In the genomic region with DNA sequence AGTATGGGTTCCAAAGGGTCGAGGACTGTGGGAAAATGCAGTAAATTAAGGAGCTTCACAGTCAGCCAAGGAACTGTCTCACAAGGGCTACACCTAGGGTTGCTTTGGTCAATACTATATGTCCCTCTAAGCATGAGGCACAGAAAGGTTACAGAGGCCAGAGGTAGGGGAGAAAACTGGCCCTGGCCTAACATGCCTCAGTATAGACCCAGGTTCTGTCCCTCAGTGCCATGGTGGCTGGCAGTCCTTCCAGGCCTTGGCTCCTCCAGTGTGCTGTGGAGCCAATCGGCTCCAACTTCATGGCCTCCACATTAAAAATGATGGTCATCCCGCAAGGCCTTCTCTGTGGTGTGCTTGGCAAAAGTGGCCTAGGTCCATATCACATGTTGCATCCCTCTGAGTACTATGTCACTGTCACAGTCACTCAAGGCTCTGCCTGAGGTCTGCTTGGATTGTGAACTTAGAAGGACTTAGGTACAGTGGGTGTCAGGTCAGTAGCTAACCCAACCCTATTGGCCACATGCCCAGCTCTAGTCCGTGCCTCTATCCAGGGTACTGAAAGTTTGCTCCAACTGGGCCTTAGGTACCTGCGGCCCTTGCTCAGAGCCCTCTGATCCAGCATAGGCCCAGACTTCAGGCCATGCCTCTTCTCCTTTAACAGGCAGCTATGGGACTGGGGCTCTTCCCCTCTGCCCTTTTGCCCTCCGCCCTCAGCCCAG, we compare ENCODE assay signal across 9 mouse cellular contexts. TPM values are rescaled to one million over a fixed set of nuclear protein-coding genes. Genes with fewer than 3 reads are reported as not detected.
DNase-seq lines count a peak whose midpoint lies in the region; ATAC-seq and TF ChIP-seq lines count a peak whose summit lies in the region.
"Had no signal": no experiment of that assay in that cellular context is flagged by ENCODE, and none has a peak within 500 bp of the region (broad histone marks: within the 10 kb centered on the region; RNA-seq: fewer than 3 reads in every experiment).

No protein-coding gene starts in this region.

- peak overlapping the region; percentile 37 for H3K27ac ChIP-seq in midbrain, embryonic 14.5 days (replicated peaks; ENCODE audit: low read depth, low read length)
- no peak overlapping the region for H3K27ac ChIP-seq in midbrain, postnatal 0 days (ENCODE audit: low read depth, low read length)
- H3K27ac ChIP-seq in hindbrain, embryonic 14.5 days: peak overlapping the region; percentile 83; the same call in 1 of the 2 replicates
- H3K27ac ChIP-seq: liver, embryonic 14.5 days had no signal

- H3K4me1 ChIP-seq in midbrain, embryonic 14.5 days (ENCODE audit: control insufficient read depth, insufficient read depth, low read length): peaks cover 23% of the 10 kb centered on the region
- H3K4me1 ChIP-seq in midbrain, postnatal 0 days (ENCODE audit: insufficient read depth, low read length): 0 out of 2 replicates have a peak, but pooled peaks cover 6% of the 10 kb centered on the region
- peaks cover 37% of the 10 kb centered on the region for H3K4me1 ChIP-seq in hindbrain, embryonic 14.5 days (replicated peaks; ENCODE audit: control insufficient read depth, insufficient read depth, low read length)

- TF ChIP-seq CTCF in midbrain, postnatal 0 days (IDR thresholded peaks at IDR 0.05): no peak

- H3K9me3 ChIP-seq in midbrain, embryonic 14.5 days (ENCODE audit: control insufficient read depth, low read length): no peaks in the 10 kb centered on the region
- H3K9me3 ChIP-seq in midbrain, postnatal 0 days (ENCODE audit: low read length): no peaks in the 10 kb centered on the region
- H3K9me3 ChIP-seq in hindbrain, embryonic 14.5 days (ENCODE audit: control insufficient read depth, low read length): no peaks in the 10 kb centered on the region

- no peaks in the 10 kb centered on the region for H3K36me3 ChIP-seq in midbrain, embryonic 14.5 days (ENCODE audit: control insufficient read depth, insufficient read depth, low read length)
- no peaks in the 10 kb centered on the region for H3K36me3 ChIP-seq in midbrain, postnatal 0 days (ENCODE audit: insufficient read depth, low read length)
- no peaks in the 10 kb centered on the region for H3K36me3 ChIP-seq in hindbrain, embryonic 14.5 days (replicated peaks; ENCODE audit: control insufficient read depth, insufficient read depth)

- H3K4me2 ChIP-seq in midbrain, embryonic 14.5 days (ENCODE audit: low read length): no peak overlapping the region
- H3K4me2 ChIP-seq in midbrain, postnatal 0 days (ENCODE audit: low read depth, low read length, poor library complexity, severe bottlenecking): no peak overlapping the region
- no peak overlapping the region for H3K4me2 ChIP-seq in hindbrain, embryonic 14.5 days (replicated peaks)

- H3K27me3 ChIP-seq in midbrain, embryonic 14.5 days (ENCODE audit: control insufficient read depth, insufficient read depth, low read length): no peaks in the 10 kb centered on the region
- H3K27me3 ChIP-seq in midbrain, postnatal 0 days (ENCODE audit: insufficient read depth, low read length): no peaks in the 10 kb centered on the region
- H3K27me3 ChIP-seq in hindbrain, embryonic 14.5 days (ENCODE audit: control insufficient read depth, insufficient read depth, low read length): no peaks in the 10 kb centered on the region

- no peak overlapping the region for H3K4me3 ChIP-seq in midbrain, embryonic 14.5 days (replicated peaks; ENCODE audit: low read depth, low read length)
- H3K4me3 ChIP-seq in midbrain, postnatal 0 days (ENCODE audit: low read depth, low read length): no peak overlapping the region
- no peak overlapping the region for H3K4me3 ChIP-seq in hindbrain, embryonic 14.5 days (replicated peaks; ENCODE audit: low read length)

- H3K9ac ChIP-seq in midbrain, embryonic 14.5 days (replicated peaks; ENCODE audit: low read length): no peak overlapping the region
- no peak overlapping the region for H3K9ac ChIP-seq in midbrain, postnatal 0 days (replicated peaks; ENCODE audit: low read length, poor library complexity, severe bottlenecking)
- H3K9ac ChIP-seq in hindbrain, embryonic 14.5 days: no peak overlapping the region
- H3K9ac ChIP-seq: liver, embryonic 14.5 days had no signal

- no peak for DNase-seq in midbrain, embryonic 14.5 days
- DNase-seq in midbrain, postnatal 0 days (ENCODE audit: low spot score): no peak
- DNase-seq in embryo, embryonic 10 days (ENCODE audit: low spot score): peak; percentile 71
- DNase-seq in hindbrain, embryonic 14.5 days (ENCODE audit: low spot score): no peak
- DNase-seq in spleen, postnatal 36 days (ENCODE audit: low spot score in 2 of 2): no peak
- DNase-seq in thymus, postnatal 4 days: no peak

- ATAC-seq in midbrain, embryonic 14.5 days (ENCODE audit: low FRiP score, low TSS enrichment): no peak
- ATAC-seq in midbrain, postnatal 0 days (ENCODE audit: low FRiP score): no peak
- no peak for ATAC-seq in hindbrain, embryonic 14.5 days (ENCODE audit: low FRiP score)
- peak; percentile 27; the same call in 1 of the 2 replicates for ATAC-seq in megakaryocyte-erythroid progenitor cell, adult 5-6 weeks (replicated peaks; ENCODE audit: low FRiP score, low TSS enrichment, poor library complexity, severe bottlenecking)
- ATAC-seq in inflammation-experienced regulatory T-cells, adult 6 months: no peak

- WGBS in midbrain, embryonic 14.5 days: 70% methylated on average over 6 of the region's 6 CpGs
- WGBS in midbrain, postnatal 0 days: 71% methylated on average over 6 of the region's 6 CpGs
- WGBS in hindbrain, embryonic 14.5 days: 60% methylated on average over 6 of the region's 6 CpGs

RNA-seq across cellular contexts. Expression of a gene that starts 47.1 kb away (rescaled TPM):
- polyA plus RNA-seq in midbrain, embryonic 14.5 days (2014; fragmentation: Nextera tagmentation; extraction: Ambion mirVana): 50.9 and 51.7 TPM in 2 replicates
- total RNA-seq in midbrain, postnatal 0 days (2014; rRNA removed): 57.8 and 70.4 TPM in 2 replicates
- 51.9 and 53.6 TPM in 2 replicates for polyA plus RNA-seq in midbrain, postnatal 0 days (2015; fragmentation: Nextera tagmentation; extraction: Ambion mirVana)
- 47.1 and 51.7 TPM in 2 replicates for polyA plus RNA-seq in hindbrain, embryonic 14.5 days (2014; fragmentation: Nextera tagmentation; extraction: Ambion mirVana)
- total RNA-seq in megakaryocyte-erythroid progenitor cell, adult 5-6 weeks (2014; fragmentation: Nextera tagmentation): 15.0 and 18.4 TPM in 2 replicates
- 13.3 and 15.7 TPM in 2 replicates for total RNA-seq in megakaryocyte-erythroid progenitor cell, adult 5-6 weeks (2017)
- polyA plus RNA-seq in inflammation-experienced regulatory T-cells, adult 6 months (2017; shearing (Covaris generic)): 10 to 100 TPM; 17.5 to 28.0 (median 19.6) TPM

RNA-seq across cellular contexts. Expression of a gene that starts 55.3 kb away (rescaled TPM):
- 35.1 and 49.6 TPM in 2 replicates for polyA plus RNA-seq in midbrain, embryonic 14.5 days (2014; fragmentation: Nextera tagmentation; extraction: Ambion mirVana)
- 39.0 and 50.8 TPM in 2 replicates for total RNA-seq in midbrain, postnatal 0 days (2014; rRNA removed)
- polyA plus RNA-seq in midbrain, postnatal 0 days (2015; fragmentation: Nextera tagmentation; extraction: Ambion mirVana): 50.0 and 58.1 TPM in 2 replicates
- polyA plus RNA-seq in hindbrain, embryonic 14.5 days (2014; fragmentation: Nextera tagmentation; extraction: Ambion mirVana): 44.9 and 49.3 TPM in 2 replicates
- total RNA-seq in megakaryocyte-erythroid progenitor cell, adult 5-6 weeks (2014; fragmentation: Nextera tagmentation): 5.3 and 16.6 TPM in 2 replicates
- total RNA-seq in megakaryocyte-erythroid progenitor cell, adult 5-6 weeks (2017): 14.5 and 15.0 TPM in 2 replicates
- 10 to 100 TPM; 66.5 to 78.0 (median 67.2) TPM for polyA plus RNA-seq in inflammation-experienced regulatory T-cells, adult 6 months (2017; shearing (Covaris generic))

RNA-seq across cellular contexts. Expression of a gene that starts 55.4 kb away (rescaled TPM):
- polyA plus RNA-seq in midbrain, embryonic 14.5 days (2014; fragmentation: Nextera tagmentation; extraction: Ambion mirVana): 69.4 and 75.7 TPM in 2 replicates
- 55.5 and 68.7 TPM in 2 replicates for total RNA-seq in midbrain, postnatal 0 days (2014; rRNA removed)
- 60.0 and 66.5 TPM in 2 replicates for polyA plus RNA-seq in midbrain, postnatal 0 days (2015; fragmentation: Nextera tagmentation; extraction: Ambion mirVana)
- polyA plus RNA-seq in hindbrain, embryonic 14.5 days (2014; fragmentation: Nextera tagmentation; extraction: Ambion mirVana): 65.8 and 71.4 TPM in 2 replicates
- total RNA-seq in megakaryocyte-erythroid progenitor cell, adult 5-6 weeks (2014; fragmentation: Nextera tagmentation): 14.8 and 19.1 TPM in 2 replicates
- 7.5 and 8.7 TPM in 2 replicates for total RNA-seq in megakaryocyte-erythroid progenitor cell, adult 5-6 weeks (2017)
- 10 to 100 TPM; 48.4 to 55.1 (median 54.4) TPM for polyA plus RNA-seq in inflammation-experienced regulatory T-cells, adult 6 months (2017; shearing (Covaris generic))
